Mouse (Mus musculus): ENCODE data around the gene Nsl1.
"Not testable (repeated sequence)": the region's sequence is repeated elsewhere in the genome, so short reads cannot be mapped to it uniquely, and the experiment has no call there.

Nsl1 gene

DNA sequence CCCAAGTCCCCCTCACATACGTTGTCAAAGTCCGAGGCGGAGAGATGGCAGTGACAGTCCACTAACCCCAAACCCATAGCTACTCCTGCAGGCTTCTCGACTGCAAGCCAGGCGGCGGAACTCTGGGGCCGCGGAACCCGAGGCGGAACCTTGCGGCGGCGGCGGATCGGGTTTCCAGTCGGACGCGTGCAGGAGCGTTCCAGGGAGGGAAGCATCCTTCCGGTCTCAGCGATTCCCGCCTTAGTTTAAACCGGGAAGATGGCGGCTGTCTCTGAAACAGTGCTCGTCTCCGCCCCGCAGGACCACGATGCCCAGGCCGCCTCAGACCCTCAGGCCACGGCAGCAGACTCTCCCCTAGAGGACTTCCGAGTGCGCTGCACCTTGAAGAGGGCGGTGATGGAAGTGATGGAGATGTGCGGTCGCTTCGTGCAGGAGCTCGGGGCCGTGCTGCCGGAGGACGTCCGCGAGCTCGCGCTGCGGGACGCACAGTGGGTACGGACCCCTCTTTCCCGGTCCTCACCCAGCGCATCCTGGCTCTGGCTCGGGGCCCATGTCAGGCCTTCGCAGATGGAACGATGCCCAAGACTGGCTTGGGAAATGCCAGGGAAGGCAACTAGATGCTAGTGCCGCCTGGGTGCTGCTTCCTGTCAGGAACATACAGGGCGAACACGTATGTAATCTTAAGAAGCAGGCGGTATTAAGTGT, at the start of gene Nsl1, which contains the start of gene Tatdn3:
Gene Nsl1 (plus strand): TSS at position 232 of the 705 bp plus-strand sequence.
Gene Tatdn3 (minus strand): TSS at position 152 of the 705 bp plus-strand sequence.
- peak; percentile 91 for DNase-seq (ENCODE audit: extremely low spot score, low spot score)

- no peak for DNase-seq (ENCODE audit: extremely low spot score, low spot score)
These were observed 48.5 kb upstream of the Nsl1 start for GRCm38 (mm10) chr1:191014271-191014670.

- no peak for DNase-seq (ENCODE audit: extremely low spot score, low spot score)
These were observed 43.0 kb upstream of the Nsl1 start for GRCm38 (mm10) chr1:191019803-191020202.

DNA sequence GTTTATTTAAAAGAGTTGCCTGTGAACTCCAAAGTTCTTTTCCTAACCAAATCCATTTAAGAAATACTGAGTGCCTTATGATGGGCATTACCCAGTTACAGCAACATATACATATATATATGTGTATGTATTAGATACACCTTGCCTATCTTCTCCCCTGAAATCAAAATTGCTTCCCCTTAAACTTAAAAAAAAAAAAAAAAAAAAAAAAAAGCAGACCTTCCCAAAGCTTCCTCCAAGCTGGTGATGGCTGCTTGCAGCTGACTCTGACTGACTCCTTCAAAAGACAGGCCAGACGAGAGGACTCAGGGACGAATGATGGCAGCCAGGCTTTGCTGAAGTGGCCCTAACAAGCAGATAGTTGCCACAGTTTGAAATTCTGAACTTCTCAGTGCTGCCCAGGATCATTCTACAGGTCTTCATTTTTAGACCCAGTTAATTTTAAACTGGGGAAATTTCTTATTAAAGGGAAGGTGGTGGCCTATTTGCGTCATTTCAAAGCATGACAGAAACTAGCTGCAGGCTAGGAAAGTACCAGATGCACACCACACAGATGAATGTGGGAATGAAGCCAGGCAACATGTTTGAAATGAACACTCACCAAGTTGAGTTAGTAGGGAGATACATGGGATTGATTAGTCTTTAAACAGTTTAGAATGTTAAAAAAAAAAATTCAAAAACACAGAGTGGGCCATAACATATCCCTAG, 42.4 kb upstream of the Nsl1 start:
- no peak for DNase-seq (ENCODE audit: extremely low spot score, low spot score)

- DNase-seq (ENCODE audit: extremely low spot score, low spot score) = no peak
These were observed 41.8 kb upstream of the Nsl1 start for GRCm38 (mm10) chr1:191021016-191021415.

- DNase-seq (ENCODE audit: extremely low spot score, low spot score) = no peak
These were observed 39.7 kb upstream of the Nsl1 start for GRCm38 (mm10) chr1:191023140-191023539.

GRCm38 (mm10) chr1:191023806-191024205, 39.0 kb upstream of the Nsl1 start:
- DNase-seq (ENCODE audit: extremely low spot score, low spot score) = not testable (repeated sequence)

GRCm38 (mm10) chr1:191025016-191026012, 37.5 kb upstream of the Nsl1 start:
- DNase-seq (ENCODE audit: extremely low spot score, low spot score) = no peak

DNA sequence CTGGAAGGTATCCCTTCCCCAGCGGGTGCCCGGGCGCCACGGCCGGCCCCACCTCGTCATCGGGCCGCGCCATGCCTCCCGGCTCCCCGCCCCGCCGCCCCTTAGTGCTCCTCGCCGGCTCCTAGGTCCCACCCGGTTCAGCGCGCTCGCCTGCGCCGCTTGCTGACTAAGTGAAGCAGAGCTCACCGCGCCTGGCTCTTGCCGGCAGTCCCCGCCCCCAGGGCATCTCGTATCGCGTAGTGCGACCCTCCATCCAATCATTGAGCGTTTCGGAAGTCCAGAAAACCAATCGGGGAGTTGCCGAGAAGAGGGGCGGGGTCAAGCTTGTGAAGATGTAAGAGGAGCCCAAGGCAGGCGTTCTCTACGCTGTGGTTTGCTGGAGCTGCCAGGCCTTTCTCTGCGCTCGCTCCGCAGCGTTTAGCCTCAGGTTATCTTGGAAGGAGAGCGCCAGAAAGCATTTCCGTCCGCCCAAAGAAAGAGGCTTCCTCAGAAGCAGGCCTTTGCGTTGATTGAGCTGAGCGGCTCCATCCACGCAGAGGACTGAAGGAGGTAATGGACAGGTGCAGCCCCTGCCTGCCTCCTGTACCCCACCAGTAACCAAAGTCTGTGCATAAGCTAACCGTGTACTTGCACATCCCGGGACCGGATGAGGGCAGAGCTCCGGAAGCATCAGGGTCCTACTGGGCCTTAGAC, 36.6 kb upstream of the Nsl1 start, which contains the start of gene Flvcr1:
Gene Flvcr1 (minus strand): TSS at position 138 of the 693 bp plus-strand sequence.
- DNase-seq (ENCODE audit: extremely low spot score, low spot score) = peak; percentile 95

DNA sequence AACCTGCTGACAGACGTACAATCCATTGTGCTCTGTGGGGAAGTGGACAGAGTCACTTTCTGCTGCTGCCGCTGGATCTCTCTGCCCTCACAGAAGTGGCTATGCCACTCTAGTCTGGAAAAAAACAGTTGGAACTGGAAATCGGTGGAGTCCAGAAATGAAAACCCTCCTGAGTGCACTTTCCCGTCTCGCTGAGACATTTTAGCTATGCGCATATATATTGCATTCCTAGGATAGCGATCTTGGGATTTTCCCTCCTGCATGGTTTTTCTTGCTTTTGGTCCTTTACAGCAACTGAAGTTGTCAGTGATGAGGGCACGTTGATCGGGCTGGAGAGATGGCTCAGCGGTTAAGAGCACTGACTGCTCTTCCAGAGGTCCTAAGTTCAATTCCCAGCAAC, 32.6 kb upstream of the Nsl1 start:
- no peak for DNase-seq (ENCODE audit: extremely low spot score, low spot score)

DNA sequence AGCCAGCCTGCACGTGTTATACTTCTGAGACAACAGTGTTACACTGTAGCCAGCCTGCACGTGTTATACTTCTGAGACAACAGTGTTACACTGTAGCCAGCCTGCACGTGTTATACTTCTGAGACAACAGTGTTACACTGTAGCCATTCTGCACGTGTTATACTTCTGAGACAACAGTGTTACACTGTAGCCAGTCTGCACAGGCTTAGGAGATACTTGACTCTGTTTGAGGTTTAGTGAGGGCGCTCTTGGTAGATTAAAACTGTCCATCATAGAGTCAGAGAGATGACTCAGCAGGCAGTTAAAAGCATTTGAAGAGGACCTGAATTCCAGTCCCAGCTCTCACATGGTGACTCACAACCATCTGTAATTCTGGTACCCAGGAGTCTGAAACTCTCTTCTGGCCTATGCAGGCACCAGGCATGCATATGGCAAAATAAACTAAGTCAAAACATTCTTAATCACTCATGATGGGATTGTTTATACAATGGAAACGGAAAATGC, 31.8 kb upstream of the Nsl1 start:
- DNase-seq (ENCODE audit: extremely low spot score, low spot score) = not testable (repeated sequence)

DNA sequence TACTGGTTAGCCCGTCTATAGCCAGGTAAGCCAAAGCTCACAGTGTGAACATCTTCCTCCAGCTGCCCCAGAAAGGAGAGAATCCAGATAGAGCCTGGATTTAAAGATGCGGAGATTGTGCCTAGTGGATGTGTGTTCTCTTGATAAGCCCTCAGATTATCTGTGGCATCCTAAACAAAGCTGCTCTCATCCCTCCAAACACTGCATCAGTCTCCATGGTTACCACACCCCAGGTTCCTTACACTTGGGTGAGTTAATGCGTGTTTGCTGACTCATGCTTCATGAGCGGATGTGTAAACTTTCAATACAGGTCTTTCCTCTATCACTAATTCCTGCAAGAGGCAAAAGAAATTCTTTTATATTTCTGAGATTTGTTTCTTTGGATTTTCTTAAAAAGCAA, 27.2 kb upstream of the Nsl1 start:
- no peak for DNase-seq (ENCODE audit: extremely low spot score, low spot score)

DNA sequence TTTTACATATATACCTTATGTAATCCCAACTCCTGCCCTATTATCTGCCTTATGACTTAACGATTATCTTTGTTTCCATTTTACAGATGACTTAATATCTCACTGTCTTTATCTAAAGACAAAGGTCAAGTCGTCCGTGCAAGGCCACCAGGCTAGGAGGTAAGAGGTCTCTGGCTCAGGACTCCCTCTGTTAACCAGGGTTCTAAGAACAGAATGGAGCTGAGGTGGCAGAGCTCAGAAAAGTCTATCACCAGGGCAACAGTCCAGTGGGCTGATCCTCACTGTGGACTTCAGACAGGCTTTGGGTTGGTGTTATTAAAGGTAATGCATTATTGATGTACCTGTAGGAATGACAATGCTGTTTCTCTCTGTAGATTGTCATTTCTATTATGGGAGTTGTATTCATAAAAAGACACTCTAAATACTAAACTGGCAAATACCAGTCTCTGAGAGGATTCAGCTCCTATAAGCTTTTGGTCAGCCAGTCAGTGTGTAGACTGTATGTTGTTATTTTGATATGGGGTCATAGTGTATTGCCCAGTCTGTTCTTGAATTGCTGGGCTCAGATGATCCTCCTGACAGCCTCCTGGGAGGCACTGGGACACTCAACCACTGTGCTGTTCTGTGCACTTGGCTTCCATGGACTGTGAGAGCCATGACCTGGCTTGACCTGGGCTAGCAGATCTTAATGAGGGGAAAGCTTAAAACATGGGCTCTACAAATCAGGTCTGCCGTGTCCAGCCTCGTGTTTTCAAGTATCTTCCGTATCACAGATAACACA, 26.1 kb upstream of the Nsl1 start, which contains the start of gene Spata45:
Gene Spata45 (plus strand): TSS at position 86 of the 781 bp plus-strand sequence.
- no peak for DNase-seq (ENCODE audit: extremely low spot score, low spot score)

GRCm38 (mm10) chr1:191037999-191038398, 24.8 kb upstream of the Nsl1 start:
- DNase-seq (ENCODE audit: extremely low spot score, low spot score) = no peak

- DNase-seq (ENCODE audit: extremely low spot score, low spot score) = no peak
These were observed 21.5 kb upstream of the Nsl1 start for GRCm38 (mm10) chr1:191041352-191041751.

DNA sequence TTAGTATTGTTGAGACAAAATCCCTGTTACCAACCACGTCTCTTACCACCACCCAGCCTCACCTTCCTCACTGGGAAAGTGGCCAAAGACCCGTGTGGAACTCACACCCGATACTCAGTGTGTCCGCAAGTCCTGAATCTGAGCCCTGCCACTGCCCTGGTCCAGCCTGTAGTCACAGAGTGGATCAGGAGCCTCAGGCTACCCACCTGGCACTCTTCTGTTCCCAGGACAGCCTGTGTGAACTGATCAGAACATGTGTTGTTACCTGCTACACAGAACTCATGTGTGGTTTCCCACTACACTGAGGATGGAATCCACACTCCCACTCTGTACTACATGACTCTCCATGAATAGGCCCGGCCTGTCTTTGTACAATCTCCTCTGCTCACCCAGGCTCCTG, 20.7 kb upstream of the Nsl1 start:
- DNase-seq (ENCODE audit: extremely low spot score, low spot score) = no peak

DNA sequence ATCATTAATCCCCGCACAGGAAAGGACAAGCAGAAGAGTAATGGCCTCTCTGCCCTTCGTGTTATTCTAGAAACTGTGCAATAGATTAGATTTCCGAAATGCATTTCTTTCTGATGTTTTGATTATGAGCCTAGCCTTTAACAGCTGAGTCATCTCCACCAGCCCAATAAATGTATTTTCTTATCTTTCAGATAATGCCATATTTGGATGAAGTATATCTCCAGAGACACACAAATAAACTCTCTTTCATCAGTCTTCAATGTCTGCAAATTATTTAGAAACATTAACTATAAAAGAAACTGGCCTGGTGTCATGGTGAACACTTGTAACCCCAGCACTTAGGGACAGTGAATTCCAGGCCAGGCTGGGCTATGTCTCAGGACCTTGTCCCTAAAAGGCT, 20.1 kb upstream of the Nsl1 start:
- DNase-seq (ENCODE audit: extremely low spot score, low spot score) = no peak

DNA sequence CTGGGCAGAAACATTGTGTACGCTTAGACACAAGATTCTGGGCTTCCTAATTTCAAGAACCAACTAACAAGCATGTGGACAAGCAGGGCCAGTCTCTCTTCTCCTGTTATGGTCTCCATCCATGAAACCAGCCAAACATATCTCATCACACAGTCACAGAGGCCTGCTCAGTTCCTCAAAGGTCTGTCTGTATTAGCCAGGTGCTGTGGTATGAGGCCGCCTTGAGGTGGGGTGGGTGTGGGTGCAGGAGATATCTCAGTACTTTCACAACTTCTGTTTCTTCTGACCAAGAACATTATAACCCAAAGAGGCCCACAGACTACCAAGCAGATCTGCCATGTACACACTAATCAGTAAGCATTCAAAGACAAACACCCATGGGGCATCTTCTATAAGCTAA, 17.5 kb upstream of the Nsl1 start:
- no peak for DNase-seq (ENCODE audit: extremely low spot score, low spot score)

DNA sequence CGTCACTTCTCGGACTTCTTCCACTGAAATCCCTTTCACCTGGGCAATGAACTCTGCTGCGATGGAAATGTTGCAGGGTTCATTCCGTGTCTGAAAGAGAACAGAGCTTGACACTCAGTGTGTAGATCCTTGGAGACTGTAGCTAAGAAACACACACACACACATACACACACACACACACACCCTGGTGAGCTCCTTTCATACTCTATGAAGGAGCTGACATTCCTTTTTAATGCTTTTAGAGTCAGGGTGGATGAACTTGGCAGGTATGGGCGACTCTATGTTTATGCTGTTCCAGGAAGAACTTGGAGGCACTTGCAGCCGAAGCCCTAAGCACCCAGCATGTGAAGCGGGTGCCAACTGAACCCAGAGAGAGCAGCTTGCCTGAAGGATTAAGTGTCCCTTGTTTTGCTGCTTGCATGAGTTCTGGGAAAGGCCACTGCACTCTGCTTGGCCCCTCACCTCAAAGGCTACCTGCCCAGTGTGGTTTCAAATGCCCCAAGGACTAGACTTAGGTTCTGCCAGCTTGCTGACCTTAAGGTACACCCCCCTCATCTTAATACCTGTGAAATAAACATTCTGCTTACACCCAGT, 16.5 kb upstream of the Nsl1 start:
- DNase-seq (ENCODE audit: extremely low spot score, low spot score) = no peak
